Mouse (Mus musculus) activated CD4-positive, CD25-positive, alpha-beta regulatory T cell (primary cell): Measurements from ENCODE around the gene Cbfa2t3. TPM values are rescaled to one million over a fixed set of nuclear protein-coding genes. Genes with fewer than 3 reads are reported as not detected.

Source experiments
- polyA plus RNA-seq, 2 experiments: library from polyadenylated mRNA; unstranded; fragments of 100-300 nt; shearing (Covaris generic); gene quantifications; one replicate each; pipeline ENCODE4 v1.2.1; 2017

Cbfa2t3 gene
- 1 to 10 TPM in 1 of 2 experiments, under 1 TPM in 1; 0.42 to 1.2 TPM for polyA plus RNA-seq

DNA sequence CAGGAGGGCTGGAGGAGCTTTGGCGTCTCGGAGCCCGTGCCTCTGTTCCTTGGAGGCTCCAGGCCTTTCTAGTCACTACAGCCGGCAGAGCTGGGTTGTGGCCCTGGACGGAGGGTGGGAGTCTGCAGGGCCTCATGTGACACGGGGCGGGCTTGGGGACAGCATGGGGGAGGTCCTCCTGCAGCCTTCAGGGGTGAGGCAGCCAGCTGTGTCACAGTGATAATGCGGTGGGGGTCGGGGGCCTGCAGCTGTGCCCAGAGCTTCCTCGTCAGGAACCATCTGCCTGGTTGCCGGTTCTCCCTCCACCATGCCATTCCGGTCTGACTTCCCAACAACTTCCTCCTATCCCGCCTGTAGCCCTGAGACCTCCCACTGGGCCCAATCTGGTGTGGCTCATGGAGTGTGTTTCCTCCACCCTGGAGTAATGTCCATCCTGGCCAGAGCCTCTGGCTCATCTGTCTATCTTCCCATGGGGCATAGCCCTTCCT, at the start of gene Cbfa2t3:
Gene Cbfa2t3 (minus strand): TSS at position 105 of the 488 bp plus-strand sequence.

DNA sequence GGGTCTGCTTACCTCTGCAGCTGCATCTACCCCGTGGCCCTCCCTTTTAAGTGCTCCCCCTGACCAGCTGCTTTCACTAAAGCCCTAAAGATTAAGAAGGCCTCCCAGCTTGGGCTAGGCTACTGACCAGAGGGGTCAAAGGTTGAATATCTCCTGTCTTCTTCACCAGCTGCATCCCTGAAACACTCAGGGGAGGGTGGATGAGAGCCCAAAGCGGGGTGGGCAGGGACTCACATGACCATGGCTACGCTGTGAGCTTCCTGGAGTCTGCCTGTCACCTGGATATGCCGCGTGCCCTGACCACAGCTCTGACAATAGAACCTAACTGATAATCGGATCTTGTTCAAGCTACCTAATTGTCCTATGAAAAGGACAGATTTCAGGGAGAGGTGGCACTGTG, 76.2 kb downstream of the Cbfa2t3 start, which contains the start of gene Pabpn1l:
Gene Pabpn1l (minus strand): TSS at position 13 of the 400 bp plus-strand sequence.

GRCm38 (mm10) chr8:122611295-122612133, 87.4 kb downstream of the Cbfa2t3 start, which contains the start of the genes Galns and Trappc2l:
TSS of gene Galns (minus strand) at chr8:122611463.
TSS of gene Trappc2l (plus strand) at chr8:122611640.

GRCm38 (mm10) chr8:122576648-122577022, 122.3 kb downstream of the Cbfa2t3 start, which contains the start of gene Aprt:
TSS of gene Aprt (minus strand) at chr8:122576909.

Other genes with a start within 250 kb of the Cbfa2t3 start
- gene Snai3, start 238.4 kb downstream of the Cbfa2t3 start, polyA plus RNA-seq = 1 to 10 TPM; 5.3 to 6.0 TPM
- gene Rnf166, start 223.0 kb downstream of the Cbfa2t3 start, polyA plus RNA-seq = 100 to 1,000 TPM; 135 to 165 TPM
- gene Ctu2, start 223.0 kb downstream of the Cbfa2t3 start, polyA plus RNA-seq = 10 to 100 TPM; 59.4 to 89.7 TPM
- gene Piezo1, start 147.8 kb downstream of the Cbfa2t3 start, polyA plus RNA-seq = 10 to 100 TPM in 1 of 2 experiments, 1 to 10 TPM in 1; 3.8 to 18.3 TPM
- gene Cdt1, start 131.1 kb downstream of the Cbfa2t3 start, polyA plus RNA-seq = 10 to 100 TPM; 18.4 to 32.8 TPM
- 100 to 1,000 TPM; 210 to 270 TPM for gene Aprt, start 122.2 kb downstream of the Cbfa2t3 start, polyA plus RNA-seq
- 10 to 100 TPM; 15.8 to 16.0 TPM for gene Galns, start 87.6 kb downstream of the Cbfa2t3 start, polyA plus RNA-seq
- 10 to 100 TPM; 47.4 to 54.6 TPM for gene Trappc2l, start 87.5 kb downstream of the Cbfa2t3 start, polyA plus RNA-seq
- gene Pabpn1l, start 76.4 kb downstream of the Cbfa2t3 start, polyA plus RNA-seq = not detected
- gene Acsf3, start 76.4 kb upstream of the Cbfa2t3 start, polyA plus RNA-seq = 1 to 10 TPM; 6.5 to 7.2 TPM
- gene Cdh15, start 148.9 kb upstream of the Cbfa2t3 start, polyA plus RNA-seq = under 1 TPM; 0.13 to 0.16 TPM